Comparison of ENCODE assay signal across 8 mouse cellular contexts in the genomic region with DNA sequence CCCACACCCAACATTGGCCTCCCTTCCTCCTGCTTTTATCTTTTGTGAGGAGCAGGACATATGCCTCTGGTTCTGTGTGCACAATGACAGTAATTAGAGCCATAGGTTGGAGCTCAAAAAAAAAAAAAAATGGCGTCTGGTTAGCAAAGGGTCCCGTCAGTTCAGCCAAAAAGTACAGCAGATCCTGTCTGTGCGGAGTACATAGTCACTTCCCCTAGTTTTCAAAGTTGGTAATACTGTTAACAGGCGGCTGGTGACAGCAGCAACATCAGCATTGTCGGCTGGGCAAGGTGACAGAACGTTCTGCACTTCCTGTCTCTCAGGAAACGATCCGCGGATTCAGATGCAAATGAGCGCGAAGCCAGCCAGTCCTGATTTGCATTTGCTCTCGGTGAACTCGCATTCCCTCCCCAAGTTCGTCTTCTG.
DNase-seq lines count a peak whose midpoint lies in the region; ATAC-seq and TF ChIP-seq lines count a peak whose summit lies in the region.

No protein-coding gene starts in this region.

- ATAC-seq in embryonic facial prominence, embryonic 15.5 days (ENCODE audit: insufficient number of reproducible peaks, low FRiP score, low TSS enrichment, low read depth): no peak
- ATAC-seq in lung, postnatal 0 days: peak; percentile 35
- ATAC-seq in neutrophil, adult 5-6 weeks (ENCODE audit: extremely low read depth, insufficient number of reproducible peaks, low FRiP score, poor library complexity, severe bottlenecking): peak; percentile 76; the same call in 1 of the 2 replicates

- H3K36me3 ChIP-seq in embryonic facial prominence, embryonic 15.5 days: no peaks in the 10 kb centered on the region
- no peaks in the 10 kb centered on the region for H3K36me3 ChIP-seq in lung, postnatal 0 days (ENCODE audit: insufficient read depth, low read length)

- H3K27ac ChIP-seq in embryonic facial prominence, embryonic 15.5 days (replicated peaks): 0 out of 2 replicates have a peak overlapping the region, but pooled peaks have one; percentile 48
- no peak overlapping the region for H3K27ac ChIP-seq in lung, postnatal 0 days (ENCODE audit: low read length)

- peak overlapping the region; percentile 30 for H3K4me3 ChIP-seq in embryonic facial prominence, embryonic 15.5 days (replicated peaks)
- no peak overlapping the region for H3K4me3 ChIP-seq in lung, postnatal 0 days (ENCODE audit: low read depth, low read length)

- no peak overlapping the region for H3K9ac ChIP-seq in embryonic facial prominence, embryonic 15.5 days
- no peak overlapping the region for H3K9ac ChIP-seq in lung, postnatal 0 days (replicated peaks; ENCODE audit: low read depth)

- intact Hi-C loops in heart, postnatal 25 days (cut with DNase I): no loop called here

- peak overlapping the region; percentile 42 for H3K4me2 ChIP-seq in embryonic facial prominence, embryonic 15.5 days (replicated peaks)
- H3K4me2 ChIP-seq in lung, postnatal 0 days (replicated peaks; ENCODE audit: low read depth, low read length): peak overlapping the region; percentile 34

- TF ChIP-seq EP300 in lung, postnatal 0 days (IDR thresholded peaks at IDR 0.05): no peak

- WGBS in embryonic facial prominence, embryonic 15.5 days: 2% methylated on average over 14 of the region's 14 CpGs
- 8% methylated on average over 14 of the region's 14 CpGs for WGBS in lung, postnatal 0 days

- no peaks in the 10 kb centered on the region for H3K9me3 ChIP-seq in embryonic facial prominence, embryonic 15.5 days (replicated peaks)
- no peaks in the 10 kb centered on the region for H3K9me3 ChIP-seq in lung, postnatal 0 days (ENCODE audit: low read length)

- TF ChIP-seq CTCF in lung, postnatal 0 days (IDR thresholded peaks at IDR 0.05): peak; percentile 17; the same call in 1 of the 2 replicates

- DNase-seq in left cerebral cortex, adult 11 months (ENCODE audit: low spot score): peak; percentile 42
- no peak for DNase-seq in left cerebral cortex, adult 8-10 months (ENCODE audit: low spot score in 2 of 2)
- peak; percentile 21 for DNase-seq in heart, postnatal 25 days (ENCODE audit: low spot score)
- DNase-seq in kidney, postnatal 25 days: peak; percentile 61 to 67
- peak; percentile 71 for DNase-seq in lung, postnatal 0 days (ENCODE audit: low spot score)
- DNase-seq in thymus, postnatal 36 days: peak; percentile 66 to 76

- no peaks in the 10 kb centered on the region for H3K27me3 ChIP-seq in embryonic facial prominence, embryonic 15.5 days
- no peaks in the 10 kb centered on the region for H3K27me3 ChIP-seq in lung, postnatal 0 days (replicated peaks; ENCODE audit: insufficient read depth, low read length)

- peaks cover 10% of the 10 kb centered on the region for H3K4me1 ChIP-seq in embryonic facial prominence, embryonic 15.5 days
- H3K4me1 ChIP-seq in lung, postnatal 0 days (ENCODE audit: insufficient read depth, low read depth, low read length): 0 out of 2 replicates have a peak, but pooled peaks cover 6% of the 10 kb centered on the region

Comparison
In these comparisons a context has a peak if more than half of its experiments do, and no peak if none do; other contexts are left out.
1. DNase-seq: peak in left cerebral cortex, adult 11 months (single experiment), heart, postnatal 25 days (single experiment), kidney, postnatal 25 days (2 of 2), lung, postnatal 0 days (single experiment) and thymus, postnatal 36 days (2 of 2); none in left cerebral cortex, adult 8-10 months (0 of 2).